Mouse (Mus musculus): Measurements from ENCODE around the gene Med27.

GRCm38 (mm10) chr2:29486491-29486890 lies 139.9 kb downstream of the Med27 start:
- no peak for TF ChIP-seq CTCF (IDR thresholded peaks at IDR 0.05; ENCODE audit: low read depth)
- no peak for TF ChIP-seq EP300 (IDR thresholded peaks at IDR 0.05; ENCODE audit: low read depth)
